Mouse (Mus musculus): ENCODE results near the gene Ifit1.

GRCm38 (mm10) chr19:34624663-34625062, 16.0 kb upstream of the Ifit1 start:
- TF ChIP-seq CTCF (IDR thresholded peaks at IDR 0.05; ENCODE audit: low read depth) (no peak), EP300 (optimal IDR thresholded peaks at IDR 0.05) (no peak)

Data from stomach, postnatal 0 days (tissue).